Mouse (Mus musculus): ENCODE measurements around the gene Bcs1l. TPM values are rescaled to one million over a fixed set of nuclear protein-coding genes. Genes with fewer than 3 reads are reported as not detected.

The Bcs1l gene
- 13.7 and 18.4 TPM in 2 replicates for polyA plus RNA-seq (2014; fragmentation: Nextera tagmentation; extraction: Ambion mirVana)

DNA sequence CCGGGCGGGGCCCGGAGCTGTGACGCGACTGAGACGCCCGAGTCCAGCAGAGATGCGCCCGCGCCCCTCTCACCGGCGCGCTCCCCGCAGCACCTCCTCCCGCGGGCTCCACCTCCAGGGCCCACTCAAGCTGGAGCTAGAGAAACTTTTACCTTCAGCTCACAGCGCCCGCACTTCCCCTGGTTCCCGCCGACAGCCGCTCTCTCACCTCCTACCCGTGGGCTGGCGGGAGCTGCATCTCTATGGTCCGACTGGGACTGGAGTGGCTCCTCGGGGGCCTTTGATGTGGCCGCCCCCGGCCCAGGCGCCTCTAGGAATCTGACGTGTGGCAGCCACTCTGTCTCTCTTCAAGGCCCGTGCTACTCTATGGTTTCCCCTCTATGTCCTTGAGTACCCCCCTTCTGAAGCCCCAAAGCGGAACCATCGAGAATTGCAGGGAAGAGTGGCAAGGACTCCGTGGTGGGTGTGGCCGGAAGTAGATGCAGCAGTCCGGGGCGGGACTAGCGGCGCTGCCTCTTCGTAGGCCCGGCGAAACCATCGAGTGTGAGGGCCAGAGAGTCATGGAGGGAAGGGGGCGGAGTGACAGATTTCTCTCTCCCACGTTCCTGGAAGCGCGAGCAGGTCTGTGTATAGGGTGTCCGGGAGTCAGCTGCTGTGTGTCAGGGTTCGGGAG is at the start of gene Bcs1l, which contains the start of gene Zfp142:
Gene Bcs1l, plus strand, starts transcription at position 517 of the 673 bp plus-strand sequence.
Gene Zfp142, minus strand, starts transcription at position 474 of the 673 bp plus-strand sequence.
- H3K9ac ChIP-seq (replicated peaks; ENCODE audit: low read length), result peak within 1 kb of the TSS; percentile 78
- no peaks in the 10 kb centered on the region for H3K27me3 ChIP-seq (ENCODE audit: control insufficient read depth, insufficient read depth, low read length)
- H3K36me3 ChIP-seq (replicated peaks; ENCODE audit: control insufficient read depth, insufficient read depth, low read depth, low read length), result no peaks in the 10 kb centered on the region
- H3K27ac ChIP-seq (replicated peaks; ENCODE audit: low read depth, low read length), result peak within 1 kb of the TSS; percentile 63
- H3K9me3 ChIP-seq (replicated peaks; ENCODE audit: control insufficient read depth, low read length), result no peaks in the 10 kb centered on the region
- peak within 1 kb of the TSS; percentile 83 for H3K4me3 ChIP-seq (ENCODE audit: low read depth, low read length)
- peak; percentile 100 for DNase-seq (ENCODE audit: low spot score)
- H3K4me1 ChIP-seq (ENCODE audit: control insufficient read depth, insufficient read depth, low read length), result no peaks in the 10 kb centered on the region
- H3K4me2 ChIP-seq (ENCODE audit: low read depth, low read length), result peak within 1 kb of the TSS; percentile 74
- WGBS, result 0% methylated on average over 48 of the region's 48 CpGs
- peak; percentile 99 for ATAC-seq (replicated peaks; ENCODE audit: insufficient number of reproducible peaks, low FRiP score, low TSS enrichment, low read depth)

DNA sequence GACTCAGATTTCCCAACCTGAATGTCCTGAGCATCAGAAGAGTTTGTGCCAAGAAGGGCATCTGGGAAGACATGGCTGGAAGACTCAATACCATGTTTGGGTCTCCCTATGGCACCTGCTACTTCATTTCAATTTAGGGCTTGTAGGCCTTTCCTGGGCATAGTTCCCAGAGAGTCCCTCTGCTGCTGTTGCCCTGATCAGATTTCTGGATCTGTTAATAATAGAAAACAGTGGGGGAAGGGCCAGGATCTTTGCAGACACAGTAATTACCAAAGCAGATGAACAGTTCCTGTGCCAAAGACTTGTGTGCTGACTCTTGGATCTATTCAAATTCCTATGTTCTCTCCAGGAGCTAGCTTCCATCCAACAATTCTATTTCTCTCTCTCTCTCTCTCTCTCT is 49.4 kb upstream of the Bcs1l start:
- Histone ChIP-seq H3K4me3 (ENCODE audit: low read depth, low read length) (no peak overlapping the region), H3K4me1 (ENCODE audit: control insufficient read depth, insufficient read depth, low read length) (0 out of 2 replicates have a peak, but pooled peaks cover 3% of the 10 kb centered on the region), H3K9me3 (replicated peaks; ENCODE audit: control insufficient read depth, low read length) (no peaks in the 10 kb centered on the region), H3K36me3 (replicated peaks; ENCODE audit: control insufficient read depth, insufficient read depth, low read depth, low read length) (no peaks in the 10 kb centered on the region), H3K27ac (replicated peaks; ENCODE audit: low read depth, low read length) (no peak overlapping the region), H3K9ac (replicated peaks; ENCODE audit: low read length) (no peak overlapping the region), H3K27me3 (ENCODE audit: control insufficient read depth, insufficient read depth, low read length) (no peaks in the 10 kb centered on the region), H3K4me2 (ENCODE audit: low read depth, low read length) (no peak overlapping the region)
- DNase-seq (ENCODE audit: low spot score) (no peak), ATAC-seq (replicated peaks; ENCODE audit: insufficient number of reproducible peaks, low FRiP score, low TSS enrichment, low read depth) (no peak)

DNA sequence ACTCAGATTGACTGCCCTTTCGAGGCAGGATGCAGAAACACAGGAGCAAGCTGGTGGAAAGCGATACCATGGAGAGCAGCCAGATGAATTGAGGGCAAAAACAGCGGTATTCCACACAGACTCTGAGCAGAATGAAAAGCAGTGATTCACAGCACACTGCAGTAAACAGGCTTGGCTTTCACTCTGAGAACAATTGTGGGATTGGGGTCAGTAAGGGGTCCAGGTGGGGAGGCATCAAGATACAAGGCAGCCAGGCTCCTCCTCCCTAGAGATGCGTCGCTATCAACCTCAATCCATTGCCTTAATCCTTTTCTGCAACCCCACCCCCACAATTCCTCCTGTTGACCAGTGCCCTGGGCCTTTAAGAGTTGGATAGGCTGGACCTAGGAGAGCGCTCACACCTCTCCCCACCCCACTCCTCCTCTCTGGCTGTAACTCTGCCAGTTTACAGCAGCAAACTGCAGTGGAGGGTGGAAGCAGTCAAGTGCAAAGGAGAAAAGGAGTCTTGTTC is 45.6 kb upstream of the Bcs1l start, which contains the start of gene Plcd4:
Gene Plcd4, plus strand, starts transcription at position 438 of the 511 bp plus-strand sequence.
- 5% methylated on average over 6 of the region's 6 CpGs for WGBS
- H3K27ac ChIP-seq (replicated peaks; ENCODE audit: low read depth, low read length), result no peak within 1 kb of the TSS
- H3K4me3 ChIP-seq (ENCODE audit: low read depth, low read length), result no peak within 1 kb of the TSS
- no peak within 1 kb of the TSS; the same call in 1 of the 2 replicates for H3K4me2 ChIP-seq (ENCODE audit: low read depth, low read length)
- H3K9me3 ChIP-seq (replicated peaks; ENCODE audit: control insufficient read depth, low read length), result no peaks in the 10 kb centered on the region
- H3K36me3 ChIP-seq (replicated peaks; ENCODE audit: control insufficient read depth, insufficient read depth, low read depth, low read length), result no peaks in the 10 kb centered on the region
- 0 out of 2 replicates have a peak, but pooled peaks cover 3% of the 10 kb centered on the region for H3K4me1 ChIP-seq (ENCODE audit: control insufficient read depth, insufficient read depth, low read length)
- peak; percentile 41 for DNase-seq (ENCODE audit: low spot score)
- H3K9ac ChIP-seq (replicated peaks; ENCODE audit: low read length), result no peak within 1 kb of the TSS
- H3K27me3 ChIP-seq (ENCODE audit: control insufficient read depth, insufficient read depth, low read length), result no peaks in the 10 kb centered on the region
- no peak for ATAC-seq (replicated peaks; ENCODE audit: insufficient number of reproducible peaks, low FRiP score, low TSS enrichment, low read depth)

DNA sequence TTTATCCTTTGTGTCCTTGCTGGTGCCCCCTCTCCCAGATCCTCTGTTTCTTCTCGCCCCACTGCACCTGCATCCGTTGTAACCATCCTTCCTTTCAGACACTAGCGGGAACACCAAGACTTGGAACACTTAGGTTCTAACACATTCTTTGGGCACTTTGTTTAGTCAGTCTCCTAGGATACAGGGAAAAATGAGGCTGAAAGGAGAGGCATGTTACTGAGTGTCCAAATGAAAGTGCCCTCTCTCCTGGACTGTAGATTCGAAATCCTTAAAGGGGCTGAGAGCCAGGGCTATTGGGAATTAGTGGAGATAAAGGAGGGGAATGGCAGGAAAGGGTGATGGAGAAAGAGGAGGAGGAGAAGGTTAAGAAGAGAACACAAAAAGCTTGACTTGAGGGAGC is 43.9 kb upstream of the Bcs1l start, which contains the start of gene Usp37:
Gene Usp37, minus strand, starts transcription at position 101 of the 400 bp plus-strand sequence.
- no peak within 1 kb of the TSS for H3K9ac ChIP-seq (replicated peaks; ENCODE audit: low read length)
- ATAC-seq (replicated peaks; ENCODE audit: insufficient number of reproducible peaks, low FRiP score, low TSS enrichment, low read depth) (no peak), DNase-seq (ENCODE audit: low spot score) (no peak)
- H3K4me2 ChIP-seq (ENCODE audit: low read depth, low read length), result no peak within 1 kb of the TSS
- 74% methylated on average over 4 of the region's 4 CpGs for WGBS
- H3K4me3 ChIP-seq (ENCODE audit: low read depth, low read length), result no peak within 1 kb of the TSS
- no peak within 1 kb of the TSS for H3K27ac ChIP-seq (replicated peaks; ENCODE audit: low read depth, low read length)
- H3K36me3 ChIP-seq (replicated peaks; ENCODE audit: control insufficient read depth, insufficient read depth, low read depth, low read length), result no peaks in the 10 kb centered on the region
- no peaks in the 10 kb centered on the region for H3K9me3 ChIP-seq (replicated peaks; ENCODE audit: control insufficient read depth, low read length)
- 0 out of 2 replicates have a peak, but pooled peaks cover 3% of the 10 kb centered on the region for H3K4me1 ChIP-seq (ENCODE audit: control insufficient read depth, insufficient read depth, low read length)
- H3K27me3 ChIP-seq (ENCODE audit: control insufficient read depth, insufficient read depth, low read length), result no peaks in the 10 kb centered on the region

DNA sequence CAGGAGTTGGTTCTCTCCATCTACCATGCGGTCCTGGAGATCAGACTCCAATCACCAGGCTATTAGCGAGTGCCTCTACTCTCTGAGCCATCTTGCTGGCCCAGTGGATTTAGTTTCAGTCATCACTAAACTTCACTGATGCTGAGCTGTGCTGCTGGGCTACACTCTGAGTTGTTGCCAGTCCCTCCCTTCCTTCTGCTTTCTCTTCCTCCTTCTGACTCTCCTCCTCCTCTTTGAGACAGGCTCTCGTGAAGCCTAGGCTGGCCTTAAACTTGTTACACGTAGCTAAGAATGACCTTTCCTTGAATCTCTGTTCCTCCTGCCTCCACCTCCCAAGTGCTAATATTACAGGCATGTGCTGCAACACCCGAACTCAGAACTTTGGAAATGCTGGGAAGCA is 29.0 kb upstream of the Bcs1l start:
- no peaks in the 10 kb centered on the region for H3K9me3 ChIP-seq (replicated peaks; ENCODE audit: control insufficient read depth, low read length)
- no peak overlapping the region for H3K27ac ChIP-seq (replicated peaks; ENCODE audit: low read depth, low read length)
- H3K4me1 ChIP-seq (ENCODE audit: control insufficient read depth, insufficient read depth, low read length), result no peaks in the 10 kb centered on the region
- no peaks in the 10 kb centered on the region for H3K36me3 ChIP-seq (replicated peaks; ENCODE audit: control insufficient read depth, insufficient read depth, low read depth, low read length)
- WGBS, result 86% methylated on average over 5 of the region's 5 CpGs
- H3K27me3 ChIP-seq (ENCODE audit: control insufficient read depth, insufficient read depth, low read length), result no peaks in the 10 kb centered on the region
- no peak overlapping the region for H3K4me2 ChIP-seq (ENCODE audit: low read depth, low read length)
- DNase-seq (ENCODE audit: low spot score) (no peak), ATAC-seq (replicated peaks; ENCODE audit: insufficient number of reproducible peaks, low FRiP score, low TSS enrichment, low read depth) (no peak)
- no peak overlapping the region for H3K9ac ChIP-seq (replicated peaks; ENCODE audit: low read length)
- no peak overlapping the region for H3K4me3 ChIP-seq (ENCODE audit: low read depth, low read length)

DNA sequence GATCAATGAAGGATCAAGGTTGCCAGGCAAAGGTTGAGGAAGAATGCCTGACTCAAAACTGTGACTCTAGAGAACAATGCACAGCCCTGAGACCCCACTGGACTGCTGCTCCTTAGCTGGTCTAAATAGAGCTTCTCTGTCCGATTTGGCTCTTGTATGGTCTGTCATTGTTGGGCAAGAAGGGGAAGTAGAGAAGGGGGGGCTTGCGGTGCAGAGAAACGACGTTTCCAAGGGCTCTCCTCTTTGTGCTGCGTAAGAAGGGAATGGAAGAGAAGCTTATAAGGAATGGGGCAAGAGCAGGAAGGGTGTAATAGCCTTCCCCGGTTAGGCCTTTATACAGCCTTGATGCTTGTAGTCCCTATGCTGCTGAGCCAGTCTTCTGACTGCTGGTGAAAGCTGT is 22.3 kb upstream of the Bcs1l start:
- DNase-seq (ENCODE audit: low spot score), result no peak
- no peaks in the 10 kb centered on the region for H3K9me3 ChIP-seq (replicated peaks; ENCODE audit: control insufficient read depth, low read length)
- 91% methylated on average over 6 of the region's 6 CpGs for WGBS
- no peak overlapping the region for H3K9ac ChIP-seq (replicated peaks; ENCODE audit: low read length)
- no peak overlapping the region for H3K27ac ChIP-seq (replicated peaks; ENCODE audit: low read depth, low read length)
- H3K4me2 ChIP-seq (ENCODE audit: low read depth, low read length), result no peak overlapping the region
- no peak overlapping the region for H3K4me3 ChIP-seq (ENCODE audit: low read depth, low read length)
- no peaks in the 10 kb centered on the region for H3K4me1 ChIP-seq (ENCODE audit: control insufficient read depth, insufficient read depth, low read length)
- H3K27me3 ChIP-seq (ENCODE audit: control insufficient read depth, insufficient read depth, low read length), result no peaks in the 10 kb centered on the region
- no peak for ATAC-seq (replicated peaks; ENCODE audit: insufficient number of reproducible peaks, low FRiP score, low TSS enrichment, low read depth)
- peaks cover 12% of the 10 kb centered on the region for H3K36me3 ChIP-seq (replicated peaks; ENCODE audit: control insufficient read depth, insufficient read depth, low read depth, low read length)

DNA sequence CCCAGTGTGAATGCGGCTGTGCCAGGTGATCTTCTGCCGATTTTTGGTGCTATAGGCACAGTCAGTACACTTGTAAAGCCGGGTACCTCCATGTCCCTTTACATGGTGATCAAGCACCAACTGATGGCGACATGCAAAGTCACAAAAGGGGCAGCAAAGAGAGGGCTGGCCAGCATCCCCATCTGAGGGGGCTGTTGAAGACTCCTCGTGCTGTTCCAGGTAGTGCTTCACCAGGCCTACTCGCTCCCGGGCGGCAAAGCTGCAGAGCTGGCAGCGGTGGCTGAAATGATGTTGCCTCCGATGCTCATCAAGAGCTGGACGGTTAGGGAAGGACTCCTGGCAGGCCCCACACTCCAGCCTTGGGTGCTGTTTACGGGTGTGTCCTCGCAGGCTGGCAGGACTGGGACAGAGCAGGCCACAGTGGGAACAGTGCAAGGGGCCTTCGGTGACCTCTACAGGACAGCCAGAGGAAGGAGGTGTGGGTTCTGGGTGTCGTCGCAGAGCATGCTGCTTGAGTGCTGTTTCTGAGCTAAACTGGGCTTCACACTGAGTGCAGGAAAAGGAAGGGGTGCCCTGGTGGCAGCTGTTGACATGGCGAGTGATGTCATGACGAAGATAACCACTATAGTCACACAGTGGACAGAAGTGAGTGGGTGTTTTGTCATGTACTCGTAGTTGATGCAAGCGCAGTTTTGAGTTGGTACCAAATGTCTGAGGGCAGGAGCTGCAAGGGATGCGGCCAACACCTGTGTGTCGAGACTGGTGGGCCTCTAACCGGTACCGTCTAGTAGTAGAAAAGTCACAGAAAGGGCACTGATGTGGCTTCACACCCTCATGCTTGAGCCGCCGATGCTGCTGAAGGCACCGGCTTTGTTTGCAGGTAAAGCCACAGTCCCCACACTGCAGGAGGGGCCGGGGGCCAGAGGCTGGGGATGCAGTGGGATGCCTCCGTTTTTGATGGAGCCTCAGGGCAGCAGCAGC is 18.1 kb upstream of the Bcs1l start:
- 92% methylated on average over 29 of the region's 29 CpGs for WGBS
- Histone ChIP-seq H3K9ac (replicated peaks; ENCODE audit: low read length) (no peak overlapping the region), H3K27ac (replicated peaks; ENCODE audit: low read depth, low read length) (no peak overlapping the region), H3K9me3 (replicated peaks; ENCODE audit: control insufficient read depth, low read length) (no peaks in the 10 kb centered on the region), H3K27me3 (ENCODE audit: control insufficient read depth, insufficient read depth, low read length) (no peaks in the 10 kb centered on the region), H3K4me2 (ENCODE audit: low read depth, low read length) (no peak overlapping the region), H3K4me3 (ENCODE audit: low read depth, low read length) (no peak overlapping the region), H3K4me1 (ENCODE audit: control insufficient read depth, insufficient read depth, low read length) (no peaks in the 10 kb centered on the region), H3K36me3 (replicated peaks; ENCODE audit: control insufficient read depth, insufficient read depth, low read depth, low read length) (peaks cover 20% of the 10 kb centered on the region)
- DNase-seq (ENCODE audit: low spot score) (no peak), ATAC-seq (replicated peaks; ENCODE audit: insufficient number of reproducible peaks, low FRiP score, low TSS enrichment, low read depth) (no peak)
